Mouse (Mus musculus): ENCODE results near the gene Limk1.

The Limk1 gene

GRCm38 (mm10) chr5:134688086-134688717 lies at the start of gene Limk1:
TSS of gene Limk1 (minus strand) at chr5:134688598.
- DNase-seq (ENCODE audit: low spot score) = no peak

GRCm38 (mm10) chr5:134734920-134735319 lies 46.5 kb upstream of the Limk1 start:
- DNase-seq (ENCODE audit: low spot score) = no peak

GRCm38 (mm10) chr5:134734072-134734471 lies 45.7 kb upstream of the Limk1 start:
- no peak for DNase-seq (ENCODE audit: low spot score)

GRCm38 (mm10) chr5:134733241-134733640 lies 44.8 kb upstream of the Limk1 start:
- DNase-seq (ENCODE audit: low spot score) = no peak

- no peak for DNase-seq (ENCODE audit: low spot score)
Observed at GRCm38 (mm10) chr5:134729124-134729523, 40.7 kb upstream of the Limk1 start.

GRCm38 (mm10) chr5:134728535-134728934 lies 40.1 kb upstream of the Limk1 start:
- DNase-seq (ENCODE audit: low spot score) = no peak

GRCm38 (mm10) chr5:134727001-134727639 lies 38.7 kb upstream of the Limk1 start:
- DNase-seq (ENCODE audit: low spot score) = no peak

GRCm38 (mm10) chr5:134725299-134725698 lies 36.9 kb upstream of the Limk1 start:
- DNase-seq (ENCODE audit: low spot score) = no peak

GRCm38 (mm10) chr5:134720058-134720457 lies 31.7 kb upstream of the Limk1 start:
- DNase-seq (ENCODE audit: low spot score) = no peak

GRCm38 (mm10) chr5:134711076-134711475 lies 22.7 kb upstream of the Limk1 start:
- DNase-seq (ENCODE audit: low spot score) = no peak

- DNase-seq (ENCODE audit: low spot score) = no peak
Observed at GRCm38 (mm10) chr5:134709275-134709674, 20.9 kb upstream of the Limk1 start.

GRCm38 (mm10) chr5:134704157-134704556 lies 15.8 kb upstream of the Limk1 start:
- peak; percentile 63 for DNase-seq (ENCODE audit: low spot score)

- no peak for DNase-seq (ENCODE audit: low spot score)
Observed at GRCm38 (mm10) chr5:134695539-134695938, 7.1 kb upstream of the Limk1 start.

- no peak for DNase-seq (ENCODE audit: low spot score)
Observed at GRCm38 (mm10) chr5:134695082-134695481, 6.7 kb upstream of the Limk1 start.

GRCm38 (mm10) chr5:134692704-134693103 lies 4.3 kb upstream of the Limk1 start:
- DNase-seq (ENCODE audit: low spot score) = no peak

- peak; percentile 100 for DNase-seq (ENCODE audit: low spot score)
Observed at GRCm38 (mm10) chr5:134688718-134689284, 403 bp upstream of the Limk1 start.

GRCm38 (mm10) chr5:134687187-134687586 lies 1.2 kb downstream of the Limk1 start:
- no peak for DNase-seq (ENCODE audit: low spot score)

GRCm38 (mm10) chr5:134686541-134686940 lies 1.9 kb downstream of the Limk1 start:
- DNase-seq (ENCODE audit: low spot score) = no peak

GRCm38 (mm10) chr5:134684398-134684797 lies 4.0 kb downstream of the Limk1 start:
- no peak for DNase-seq (ENCODE audit: low spot score)

GRCm38 (mm10) chr5:134683813-134684212 lies 4.6 kb downstream of the Limk1 start:
- DNase-seq (ENCODE audit: low spot score) = no peak

GRCm38 (mm10) chr5:134680238-134680637 lies 8.2 kb downstream of the Limk1 start:
- DNase-seq (ENCODE audit: low spot score) = peak; percentile 67

GRCm38 (mm10) chr5:134678827-134679546 lies 9.4 kb downstream of the Limk1 start:
- DNase-seq (ENCODE audit: low spot score) = no peak

GRCm38 (mm10) chr5:134678031-134678430 lies 10.4 kb downstream of the Limk1 start:
- DNase-seq (ENCODE audit: low spot score) = no peak
